Mouse (Mus musculus) left cerebral cortex, adult 8-10 months (tissue): Measurements from ENCODE around the gene Ddx43. TPM values are rescaled to one million over a fixed set of nuclear protein-coding genes. Genes with fewer than 3 reads are reported as not detected.

Experiments used
- DNase-seq, 2 experiments: peaks; one replicate each; pipeline ENCODE4 v3.0.0; 2022; ENCODE audit warnings: low spot score in 2 of 2
- total RNA-seq, 4 experiments: library from RNA; stranded (reverse); gene quantifications; 2 replicates each; pipeline ENCODE4 v1.2.4; 2022

The Ddx43 gene
- total RNA-seq, 4 experiments from 2014 or later = 0.25 to 0.33 TPM; not detected in 2

DNA sequence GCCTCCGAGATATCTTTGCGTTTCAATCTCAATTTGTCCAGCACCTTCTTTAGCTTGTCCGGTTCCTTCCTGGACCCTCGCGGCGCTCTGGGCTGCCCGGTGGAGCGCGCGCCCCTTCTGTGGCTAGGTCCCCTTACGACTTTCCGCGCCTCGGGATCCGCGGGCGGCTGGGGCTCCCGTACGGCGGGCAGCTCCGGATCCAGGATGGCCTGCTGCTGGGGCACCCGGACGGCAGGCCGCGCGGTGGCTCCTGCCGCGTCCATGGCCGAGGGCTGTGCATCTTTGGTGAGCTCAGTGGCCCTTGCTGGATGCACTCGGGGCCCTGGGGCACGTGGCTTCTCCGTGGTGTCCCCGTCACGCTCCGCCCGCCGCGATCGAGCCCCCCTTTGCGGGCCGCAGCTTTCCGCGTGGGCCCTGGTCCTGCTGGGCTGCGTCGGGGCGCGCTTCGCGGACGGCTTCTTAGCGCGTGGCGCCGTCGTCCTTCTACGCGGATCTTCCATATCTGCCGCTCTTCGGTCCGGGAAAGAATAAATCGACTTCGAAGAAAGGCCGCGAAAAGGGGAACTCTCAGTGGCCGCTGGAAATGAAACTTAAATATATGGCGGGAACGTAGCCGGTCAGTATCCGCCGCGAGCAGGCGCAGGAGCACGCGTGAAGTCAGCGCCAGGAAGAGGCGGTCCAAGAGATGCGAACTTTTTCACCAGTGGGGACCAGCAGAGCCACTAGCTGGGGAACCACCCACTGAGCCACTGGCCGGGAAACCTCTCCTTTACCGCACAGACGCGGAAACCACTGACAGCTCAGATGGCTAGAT, 47.2 kb downstream of the Ddx43 start, which contains the start of gene Cgas:
Gene Cgas, minus strand, starts transcription at position 659 of the 814 bp plus-strand sequence.
- DNase-seq = no peak

DNA sequence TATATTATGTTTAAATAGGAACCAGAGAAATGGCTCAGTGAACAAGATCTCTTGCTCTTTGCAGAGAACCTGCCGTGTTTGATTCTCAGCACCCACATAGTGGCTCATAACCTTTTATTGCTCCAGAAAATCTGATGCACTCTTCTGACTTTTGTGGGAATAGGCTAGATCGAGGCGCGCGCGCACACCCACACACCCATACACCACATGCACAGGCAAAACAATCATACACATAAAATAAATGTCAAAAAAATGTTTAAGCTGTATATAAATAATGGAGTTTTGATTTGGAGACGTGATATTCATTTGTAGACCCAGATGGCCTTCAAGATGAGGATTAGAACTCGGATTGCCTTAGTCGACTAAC, 52.0 kb downstream of the Ddx43 start:
- no peak for DNase-seq

DNA sequence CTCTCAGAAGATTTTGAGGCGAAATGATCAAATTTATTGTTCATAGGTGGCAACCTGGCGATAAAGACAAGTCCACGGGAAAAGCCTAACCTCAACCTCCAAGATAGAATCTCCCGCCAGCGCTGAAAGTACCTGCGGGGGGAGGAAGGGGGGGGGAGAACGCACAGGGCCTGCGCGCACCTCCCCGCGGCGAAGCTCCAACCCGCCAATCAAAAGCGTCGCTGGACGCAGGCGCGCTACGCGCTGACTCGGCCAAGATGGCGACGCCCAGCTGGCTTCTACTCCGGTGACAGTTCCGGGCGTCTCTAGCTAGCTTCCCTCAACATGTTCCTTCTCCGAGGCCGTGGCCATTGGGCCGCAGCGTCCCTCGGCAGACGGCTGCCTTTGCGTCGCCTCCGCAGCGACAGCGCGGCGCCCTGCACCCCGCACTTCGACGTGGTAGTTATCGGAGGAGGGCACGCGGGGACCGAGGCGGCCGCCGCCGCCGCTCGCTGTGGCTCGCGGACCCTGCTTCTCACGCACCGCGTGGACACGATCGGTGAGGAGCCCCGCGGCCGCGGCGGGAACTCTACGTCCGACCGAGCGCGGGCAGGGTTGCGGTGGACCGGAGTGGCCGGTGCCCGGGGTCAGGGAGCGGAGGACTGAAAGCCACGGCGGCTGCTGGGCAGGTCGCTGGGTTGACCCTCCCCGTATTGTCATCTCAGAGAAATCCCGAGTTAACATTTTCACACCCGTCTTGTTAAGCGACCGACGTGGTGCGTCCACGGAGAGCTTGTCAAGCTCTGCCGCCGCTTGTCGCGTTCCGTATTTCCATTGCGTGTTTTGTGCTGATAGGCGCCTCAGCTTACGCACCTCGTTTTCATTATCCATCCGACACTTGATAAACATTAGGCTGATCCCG, 52.6 kb downstream of the Ddx43 start, which contains the start of the genes Mto1 and Gm17324:
Gene Mto1, plus strand, starts transcription at position 236 of the 901 bp plus-strand sequence.
Gene Gm17324, minus strand, starts transcription at position 814 of the 901 bp plus-strand sequence.
- peak; percentile 76 to 81 for DNase-seq

DNA sequence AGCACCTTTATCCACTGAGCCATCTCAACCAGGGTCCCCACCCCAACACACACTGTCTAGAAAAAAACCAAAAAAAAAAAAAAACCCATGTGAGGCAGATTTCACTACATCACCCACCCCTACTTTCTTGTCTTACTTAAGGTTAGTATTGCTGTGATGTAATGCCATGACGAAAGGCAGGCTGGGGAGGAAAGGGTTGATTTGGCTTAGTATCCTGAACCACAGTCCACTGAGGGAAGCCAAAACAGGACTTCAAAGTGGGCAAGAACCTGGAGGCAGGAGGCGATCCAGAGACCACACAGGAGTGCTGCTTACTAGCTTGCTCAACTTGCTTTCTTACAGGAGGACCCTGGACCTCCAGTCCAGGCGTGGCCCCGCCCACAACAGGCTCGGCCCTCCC, 54.8 kb downstream of the Ddx43 start:
- no peak for DNase-seq

DNA sequence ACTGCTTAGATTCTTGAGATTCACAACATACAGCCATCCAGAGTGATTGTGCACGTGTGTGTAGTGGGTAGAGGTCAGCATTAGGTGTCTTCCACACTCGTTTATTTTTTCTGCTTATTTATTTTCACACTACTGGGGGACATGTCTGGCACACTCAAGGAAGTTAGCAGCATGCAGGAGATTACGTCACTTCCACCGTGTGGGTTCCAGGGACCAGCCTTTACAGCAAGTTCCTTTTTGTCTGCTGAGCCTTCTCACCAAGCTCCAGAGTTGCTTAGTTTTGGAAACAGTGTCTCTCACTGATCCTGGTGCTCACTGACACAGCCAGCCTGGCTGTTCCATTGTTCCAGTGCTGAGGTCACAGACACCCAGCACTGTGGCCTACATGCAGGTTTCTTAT, 55.8 kb downstream of the Ddx43 start:
- no peak for DNase-seq

DNA sequence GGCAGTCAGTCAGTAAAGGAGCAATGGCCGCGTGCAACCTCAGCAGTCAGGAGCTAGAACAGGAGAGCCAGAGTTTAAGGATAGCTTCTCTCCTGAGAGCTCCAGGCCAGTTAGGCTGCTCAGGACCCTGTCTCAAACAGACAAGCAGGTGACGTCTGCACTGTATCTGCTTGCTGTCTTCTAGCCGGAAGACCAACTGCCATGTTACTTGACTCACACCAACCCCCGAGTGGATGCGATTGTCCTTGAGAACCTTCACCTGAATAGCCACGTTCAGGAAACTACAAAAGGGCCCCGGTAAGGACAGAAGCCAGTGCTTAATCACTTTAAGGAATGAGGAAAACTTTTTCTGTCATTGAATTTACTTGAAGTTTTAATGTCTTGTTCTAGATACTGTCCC, 61.4 kb downstream of the Ddx43 start:
- DNase-seq = no peak

DNA sequence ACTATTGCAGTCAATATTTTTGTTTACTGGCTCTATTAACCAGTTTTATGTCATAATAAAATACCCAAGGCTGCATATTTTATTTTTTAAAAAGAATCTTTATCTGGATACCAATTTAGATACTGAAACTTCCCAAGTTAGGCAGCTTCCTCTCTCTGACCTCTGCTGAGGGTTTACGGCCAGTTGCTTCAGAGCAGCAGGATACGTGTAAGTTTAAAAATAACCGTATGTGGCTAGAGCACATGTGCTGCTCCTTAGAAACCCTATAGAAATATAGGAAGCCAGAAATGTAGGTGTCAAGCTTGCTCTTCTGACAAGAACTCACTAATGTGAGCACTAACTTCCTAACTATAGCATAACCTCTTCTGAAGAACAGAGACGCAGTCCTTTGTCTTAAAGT, 67.8 kb downstream of the Ddx43 start:
- no peak for DNase-seq

DNA sequence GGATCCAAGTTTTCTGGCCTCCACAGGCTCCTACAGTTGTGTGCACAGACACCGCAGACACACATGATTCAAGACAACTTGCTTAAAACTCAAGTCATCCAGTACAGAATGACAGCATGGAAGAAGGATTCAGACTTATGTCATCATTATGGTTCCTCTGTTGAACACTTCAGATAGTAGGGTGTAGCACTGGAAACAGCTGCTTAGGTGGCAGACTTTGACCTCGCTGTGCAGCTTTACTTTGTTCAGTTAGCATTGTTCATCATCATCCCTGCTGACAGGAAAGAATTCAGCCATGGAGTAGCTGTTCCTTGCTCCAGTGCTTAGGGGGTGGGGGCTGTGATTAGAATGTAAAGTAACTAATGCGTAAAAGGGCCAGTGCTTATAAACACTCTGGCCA, 70.1 kb downstream of the Ddx43 start:
- no peak for DNase-seq

Other genes starting within 250 kb of the Ddx43 start
- 10 to 100 TPM; 33.6 to 43.8 (median 38.8) TPM for gene Gsta4, start 213.0 kb upstream of the Ddx43 start, total RNA-seq
- under 1 TPM in 1 of 4 experiments, not detected in 3; 0.60 TPM for gene Gsta1, start 165.1 kb upstream of the Ddx43 start, total RNA-seq
- not detected for gene Gm3776, start 138.6 kb upstream of the Ddx43 start, total RNA-seq
- not detected for gene Gm10639, start 105.9 kb upstream of the Ddx43 start, total RNA-seq
- gene Omt2a, start 81.0 kb upstream of the Ddx43 start, total RNA-seq = not detected
- gene Omt2b, start 68.2 kb upstream of the Ddx43 start, total RNA-seq = not detected
- gene Gsta2, start 40.0 kb upstream of the Ddx43 start, total RNA-seq = not detected
- gene Dppa5a, start 27.6 kb upstream of the Ddx43 start, total RNA-seq = under 1 TPM in 1 of 4 experiments, not detected in 3; 0.65 TPM
- not detected for gene Ooep, start 17.1 kb upstream of the Ddx43 start, total RNA-seq
- gene Cgas, start 47.5 kb downstream of the Ddx43 start, total RNA-seq = 1 to 10 TPM in 1 of 4 experiments, under 1 TPM in 3; 0.52 to 1.1 (median 0.65) TPM
- gene Mto1, start 52.4 kb downstream of the Ddx43 start, total RNA-seq = 10 to 100 TPM; 22.9 to 29.3 (median 26.9) TPM
- under 1 TPM; 0.40 to 0.54 (median 0.47) TPM for gene Gm17324, start 53.0 kb downstream of the Ddx43 start, total RNA-seq
- 1,000 to 10,000 TPM; 2,343 to 2,844 (median 2,594) TPM for gene Eef1a1, start 93.4 kb downstream of the Ddx43 start, total RNA-seq
- 10 to 100 TPM; 17.2 to 20.3 (median 19.2) TPM for gene Slc17a5, start 192.3 kb downstream of the Ddx43 start, total RNA-seq
- 1 to 10 TPM in 3 of 4 experiments, under 1 TPM in 1; 0.53 to 1.5 (median 1.2) TPM for gene Cd109, start 219.8 kb downstream of the Ddx43 start, total RNA-seq